Mouse (Mus musculus) intestine, postnatal 0 days (tissue): ENCODE measurements around the gene Kalrn. TPM values are rescaled to one million over a fixed set of nuclear protein-coding genes. Genes with fewer than 3 reads are reported as not detected.
A peak's percentile ranks its signal among the peaks of the same experiment; 100 is the strongest.

Experiments
- ATAC-seq: fragments of 200-750 bp; cut with Nextera tagmentation; 2 replicates; pipeline ENCODE4 v1.8.0; 2017; ENCODE audit warnings: mild to moderate bottlenecking, moderate TSS enrichment, moderate library complexity
- H3K27ac ChIP-seq: fragments of 300-500 bp; sonication (generic); 2 replicates; pipeline ENCODE4 v1.5.1; 2014; ENCODE audit warnings: mild to moderate bottlenecking, low read depth, low read length, moderate library complexity
- H3K27me3 ChIP-seq: fragments of 300-500 bp; sonication (generic); replicated peaks from 2 replicates; pipeline ENCODE4 v1.6.1; 2014; ENCODE audit warnings: low read length, mixed read lengths; ENCODE audit not compliant: control insufficient read depth, insufficient read depth
- H3K36me3 ChIP-seq: fragments of 300-500 bp; sonication (generic); 2 replicates; pipeline ENCODE4 v1.6.1; 2014; ENCODE audit warnings: mild to moderate bottlenecking, moderate library complexity; ENCODE audit not compliant: control insufficient read depth, insufficient read depth
- H3K4me1 ChIP-seq: fragments of 300-500 bp; sonication (generic); replicated peaks from 2 replicates; pipeline ENCODE4 v1.6.1; 2014; ENCODE audit warnings: antibody characterized with exemption, low read length, mixed read lengths; ENCODE audit not compliant: control insufficient read depth, insufficient read depth
- H3K4me2 ChIP-seq: fragments of 300-500 bp; sonication (generic); replicated peaks from 2 replicates; pipeline ENCODE4 v1.6.1; 2014; ENCODE audit warnings: low read depth, mild to moderate bottlenecking, moderate library complexity
- H3K4me3 ChIP-seq: fragments of 300-500 bp; sonication (generic); 2 replicates; pipeline ENCODE4 v1.5.1; 2014; ENCODE audit warnings: low read depth, low read length
- H3K9ac ChIP-seq: fragments of 300-500 bp; sonication (generic); 2 replicates; pipeline ENCODE4 v1.6.1; 2014; ENCODE audit warnings: mild to moderate bottlenecking, low read depth, low read length
- H3K9me3 ChIP-seq: fragments of 300-500 bp; sonication (generic); 2 replicates; pipeline ENCODE4 v1.6.1; 2016; ENCODE audit warnings: mixed run types; ENCODE audit not compliant: control insufficient read depth
- CTCF ChIP-seq: sonication (generic); IDR thresholded peaks from 2 replicates; pipeline ENCODE4 v1.5.1; 2016; ENCODE audit warnings: low read depth, mild to moderate bottlenecking, control low read depth, antibody characterized with exemption, moderate library complexity
- WGBS: fragments of 180-500 bp; shearing (Covaris S2); extraction: QIAGEN DNeasy Blood & Tissue Kit; methylation state at CpG from one replicate; pipeline ENCODE4 v1.1.7; 2014; 5-methylcytosine and 5-hydroxymethylcytosine counted together
- polyA plus RNA-seq: library from polyadenylated mRNA; unstranded; fragments of >200 nt; fragmentation: Nextera tagmentation; extraction: Ambion mirVana; gene quantifications from 2 replicates; pipeline ENCODE4 v1.2.1, GENCODE M21; 2015

Kalrn gene
- polyA plus RNA-seq, 1 experiment from 2014 or later: 7.5 TPM

- Histone ChIP-seq H3K4me1 (no peaks in the 10 kb centered on the region; the same call in none of the 2 replicates), H3K27me3 (no peaks in the 10 kb centered on the region), H3K27ac (no peak overlapping the region), H3K9me3 (no peaks in the 10 kb centered on the region), H3K36me3 (no peaks in the 10 kb centered on the region), H3K9ac (no peak overlapping the region), H3K4me2 (no peak overlapping the region), H3K4me3 (no peak overlapping the region)
- no peak for ATAC-seq
- no peak for TF ChIP-seq CTCF
- 51% methylated on average over 2 of the region's 2 CpGs for WGBS
Measured at GRCm38 (mm10) chr16:33931682-33932081, 641.6 kb downstream of the Kalrn start.

- no peak for ATAC-seq
- Histone ChIP-seq H3K36me3 (no peaks in the 10 kb centered on the region), H3K9ac (no peak overlapping the region), H3K27ac (no peak overlapping the region), H3K27me3 (no peaks in the 10 kb centered on the region), H3K4me3 (no peak overlapping the region), H3K4me1 (no peaks in the 10 kb centered on the region; the same call in none of the 2 replicates), H3K4me2 (no peak overlapping the region), H3K9me3 (no peaks in the 10 kb centered on the region)
- 77% methylated on average over 6 of the region's 6 CpGs for WGBS
- TF ChIP-seq CTCF: no peak
Measured at GRCm38 (mm10) chr16:33930785-33931184, 642.5 kb downstream of the Kalrn start.

- ATAC-seq: no peak
- no peak overlapping the region for H3K4me2 ChIP-seq
- no peaks in the 10 kb centered on the region for H3K9me3 ChIP-seq
- H3K4me3 ChIP-seq: no peak overlapping the region
- TF ChIP-seq CTCF: no peak
- no peaks in the 10 kb centered on the region for H3K27me3 ChIP-seq
- 54% methylated on average over 9 of the region's 9 CpGs for WGBS
- H3K9ac ChIP-seq: no peak overlapping the region
- no peaks in the 10 kb centered on the region; the same call in 1 of the 2 replicates for H3K4me1 ChIP-seq
- H3K36me3 ChIP-seq: no peaks in the 10 kb centered on the region
- no peak overlapping the region for H3K27ac ChIP-seq
Measured at GRCm38 (mm10) chr16:33928788-33929462, 644.4 kb downstream of the Kalrn start.

GRCm38 (mm10) chr16:33927263-33927824 lies 646.0 kb downstream of the Kalrn start:
- peaks cover 1% of the 10 kb centered on the region; the same call in 1 of the 2 replicates for H3K4me1 ChIP-seq
- no peaks in the 10 kb centered on the region for H3K36me3 ChIP-seq
- no peak for ATAC-seq
- no peak overlapping the region for H3K4me2 ChIP-seq
- no peaks in the 10 kb centered on the region for H3K9me3 ChIP-seq
- H3K4me3 ChIP-seq: no peak overlapping the region
- no peaks in the 10 kb centered on the region for H3K27me3 ChIP-seq
- no peak overlapping the region for H3K27ac ChIP-seq
- whole genome bisulfite sequencing: 80% methylated on average over 6 of the region's 6 CpGs
- H3K9ac ChIP-seq: no peak overlapping the region
- TF ChIP-seq CTCF: peak; percentile 37

- Histone ChIP-seq H3K36me3 (peaks cover 3% of the 10 kb centered on the region; the same call in 1 of the 2 replicates), H3K27ac (no peak overlapping the region), H3K4me3 (no peak overlapping the region), H3K4me2 (no peak overlapping the region), H3K9me3 (no peaks in the 10 kb centered on the region), H3K4me1 (peaks cover 5% of the 10 kb centered on the region), H3K27me3 (no peaks in the 10 kb centered on the region), H3K9ac (no peak overlapping the region)
- no peak for TF ChIP-seq CTCF
- ATAC-seq: no peak
- WGBS: 86% methylated on average over 8 of the region's 8 CpGs
Measured at GRCm38 (mm10) chr16:33923758-33924157, 649.6 kb downstream of the Kalrn start.

- no peaks in the 10 kb centered on the region for H3K9me3 ChIP-seq
- no peaks in the 10 kb centered on the region for H3K27me3 ChIP-seq
- H3K27ac ChIP-seq: peak overlapping the region; percentile 36; the same call in 1 of the 2 replicates
- WGBS: 25% methylated on average over 5 of the region's 5 CpGs
- no peak overlapping the region for H3K9ac ChIP-seq
- peaks cover 3% of the 10 kb centered on the region; the same call in 1 of the 2 replicates for H3K36me3 ChIP-seq
- no peak for TF ChIP-seq CTCF
- H3K4me2 ChIP-seq: no peak overlapping the region
- peaks cover 5% of the 10 kb centered on the region; the same call in 1 of the 2 replicates for H3K4me1 ChIP-seq
- no peak overlapping the region for H3K4me3 ChIP-seq
- ATAC-seq: no peak
Measured at GRCm38 (mm10) chr16:33923001-33923316, 650.4 kb downstream of the Kalrn start.
